8 mouse cellular contexts compared by ENCODE assay signal in the genomic region with DNA sequence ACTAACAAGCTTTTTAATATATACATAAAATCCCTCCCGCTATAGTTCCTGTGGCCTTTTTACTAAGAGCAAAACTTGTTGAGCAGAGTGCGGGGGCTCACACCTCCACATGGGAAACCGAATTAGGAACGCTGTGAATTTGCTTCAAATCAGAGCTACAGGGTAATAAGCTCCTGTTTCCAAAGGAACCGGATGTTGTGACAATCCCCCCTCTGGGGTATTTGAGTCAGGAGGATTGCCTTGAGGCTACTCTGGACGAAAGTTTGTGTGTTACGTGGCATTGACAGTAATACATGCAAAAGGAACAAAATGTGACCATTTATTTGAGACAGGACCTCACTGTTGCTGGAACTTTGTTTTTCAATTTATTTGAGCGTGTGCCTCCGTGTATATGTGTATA. TPM values are rescaled to one million over a fixed set of nuclear protein-coding genes. Genes with fewer than 3 reads are reported as not detected.
A peak's percentile ranks its signal among the peaks of the same experiment; 100 is the strongest.
DNase-seq lines count a peak whose midpoint lies in the region; ATAC-seq and TF ChIP-seq lines count a peak whose summit lies in the region.

No protein-coding gene starts in this region.

- H3K36me3 ChIP-seq in heart, embryonic 14.5 days (ENCODE audit: control insufficient read depth, insufficient read depth, low read length): peaks cover 45% of the 10 kb centered on the region
- peaks cover 13 to 14% of the 10 kb centered on the region in 2 experiments for H3K36me3 ChIP-seq in MEL (ENCODE audit: control insufficient read depth in 1 of 2, insufficient read depth in 2 of 2, low read length in 2 of 2)
- H3K36me3 ChIP-seq in hindbrain, embryonic 10.5 days: peaks cover 46% of the 10 kb centered on the region
- peaks cover 40% of the 10 kb centered on the region for H3K36me3 ChIP-seq in midbrain, embryonic 12.5 days

- peak overlapping the region in 1 of 2 experiments; percentile 98; a peak in 1 of 4 replicates for H3K27ac ChIP-seq in heart, embryonic 14.5 days (replicated peaks in 1 of 2; ENCODE audit: control insufficient read depth in 1 of 2, insufficient read depth in 1 of 2, low read depth in 2 of 2, low read length in 2 of 2)
- H3K27ac ChIP-seq in MEL (ENCODE audit: control insufficient read depth, low read depth, low read length): peak overlapping the region; percentile 87
- peak overlapping the region; percentile 96 for H3K27ac ChIP-seq in hindbrain, embryonic 10.5 days
- peak overlapping the region; percentile 97; the same call in 1 of the 2 replicates for H3K27ac ChIP-seq in midbrain, embryonic 12.5 days (replicated peaks)

- no peaks in the 10 kb centered on the region for H3K9me3 ChIP-seq in heart, embryonic 14.5 days (ENCODE audit: control insufficient read depth, low read length)
- no peaks in the 10 kb centered on the region for H3K9me3 ChIP-seq in MEL (replicated peaks; ENCODE audit: insufficient read depth, low read length)
- no peaks in the 10 kb centered on the region for H3K9me3 ChIP-seq in hindbrain, embryonic 10.5 days
- no peaks in the 10 kb centered on the region for H3K9me3 ChIP-seq in midbrain, embryonic 12.5 days

- TF ChIP-seq EP300 in MEL (IDR thresholded peaks at IDR 0.05; ENCODE audit: low read depth in 1 of 2, low read length in 2 of 2): no peak

- H3K9ac ChIP-seq in heart, embryonic 14.5 days (ENCODE audit: low read length): peak overlapping the region; percentile 84
- peak overlapping the region; percentile 92 for H3K9ac ChIP-seq in MEL (ENCODE audit: control insufficient read depth, low read depth, low read length, poor library complexity, severe bottlenecking)
- H3K9ac ChIP-seq in midbrain, embryonic 12.5 days (replicated peaks): peak overlapping the region; percentile 90

- no peak for DNase-seq in heart, postnatal 25 days (ENCODE audit: low spot score)
- DNase-seq in MEL (ENCODE audit: low read depth, low spot score) (no peak), MN1 (ENCODE audit: low spot score) (no peak)
- DNase-seq in hindbrain, embryonic 10.5 days (ENCODE audit: low spot score): no peak
- no peak for DNase-seq in gastrocnemius, postnatal 10 days
- DNase-seq in frontal cortex, adult 2 months (ENCODE audit: extremely low spot score in 1 of 2, low spot score in 1 of 2): no peak

- peak overlapping the region; percentile 67 to 78 for H3K4me3 ChIP-seq in heart, embryonic 14.5 days (ENCODE audit: control insufficient read depth in 1 of 2, insufficient read depth in 1 of 2, low read depth in 1 of 2, low read length in 2 of 2)
- H3K4me3 ChIP-seq in MEL (ENCODE audit: control insufficient read depth in 1 of 2, insufficient read depth in 1 of 2, low read depth in 2 of 2, low read length in 2 of 2): peak overlapping the region; percentile 93 to 98
- H3K4me3 ChIP-seq in hindbrain, embryonic 10.5 days: peak overlapping the region; percentile 80
- peak overlapping the region; percentile 84 for H3K4me3 ChIP-seq in midbrain, embryonic 12.5 days

- H3K79me2 ChIP-seq in MEL (ENCODE audit: control insufficient read depth, insufficient read depth, low read length, poor library complexity): peaks cover 37% of the 10 kb centered on the region

- no peak for TF ChIP-seq POLR2A in MEL (IDR thresholded peaks at IDR 0.05; ENCODE audit: control insufficient read depth in 1 of 2, insufficient read depth in 1 of 2, low read depth in 1 of 2, low read length in 2 of 2, poor library complexity in 1 of 2)

- H3K27me3 ChIP-seq in heart, embryonic 14.5 days (ENCODE audit: control insufficient read depth, insufficient read depth, low read length): no peaks in the 10 kb centered on the region
- H3K27me3 ChIP-seq in MEL (ENCODE audit: control insufficient read depth in 1 of 2, insufficient read depth in 2 of 2, low read length in 2 of 2): no peaks in the 10 kb centered on the region
- H3K27me3 ChIP-seq in hindbrain, embryonic 10.5 days (ENCODE audit: insufficient read depth, poor library complexity, severe bottlenecking): no peaks in the 10 kb centered on the region
- H3K27me3 ChIP-seq in midbrain, embryonic 12.5 days: no peaks in the 10 kb centered on the region

- ATAC-seq in heart, embryonic 14.5 days (ENCODE audit: insufficient number of reproducible peaks, insufficient read depth, low FRiP score, low read depth): no peak
- no peak for ATAC-seq in midbrain, embryonic 12.5 days (ENCODE audit: low FRiP score, low read depth)

- no peak for TF ChIP-seq RAD21 in MEL (IDR thresholded peaks at IDR 0.05; ENCODE audit: low read depth, low read length)

- intact Hi-C loops in heart, postnatal 25 days (cut with DNase I): loop anchor here (2.0 to 5.0 kb wide), 3 partner anchors 14 to 1238 kb away; a partner anchor contains a TSS

- H3K4me2 ChIP-seq in heart, embryonic 14.5 days (ENCODE audit: low read length): peak overlapping the region; percentile 96
- peak overlapping the region; percentile 79 for H3K4me2 ChIP-seq in midbrain, embryonic 12.5 days (replicated peaks)

- WGBS in heart, embryonic 14.5 days: 26% methylated on average over 9 of the region's 9 CpGs
- WGBS in hindbrain, embryonic 10.5 days: 42% methylated on average over 9 of the region's 9 CpGs
- 44% methylated on average over 9 of the region's 9 CpGs for WGBS in midbrain, embryonic 12.5 days

- TF ChIP-seq CTCF in MEL (IDR thresholded peaks at IDR 0.05 in 2 of 3, conservative IDR thresholded peaks at IDR 0.05 in 1 of 3; ENCODE audit: control insufficient read depth in 1 of 3, insufficient read depth in 1 of 3, low read depth in 2 of 3, low read length in 3 of 3, poor library complexity in 1 of 3, severe bottlenecking in 1 of 3): no peak

- peaks cover 7 to 19% of the 10 kb centered on the region in 2 experiments for H3K4me1 ChIP-seq in heart, embryonic 14.5 days (ENCODE audit: control insufficient read depth in 2 of 2, insufficient read depth in 2 of 2, low read length in 2 of 2)
- H3K4me1 ChIP-seq in MEL (ENCODE audit: control insufficient read depth in 1 of 2, insufficient read depth in 2 of 2, low read length in 2 of 2): peaks cover 7 to 18% of the 10 kb centered on the region in 2 experiments
- peaks cover 33% of the 10 kb centered on the region for H3K4me1 ChIP-seq in hindbrain, embryonic 10.5 days (replicated peaks)
- peaks cover 27% of the 10 kb centered on the region for H3K4me1 ChIP-seq in midbrain, embryonic 12.5 days

RNA-seq across cellular contexts. Expression of a gene that starts 1.1 kb away (rescaled TPM):
- polyA plus RNA-seq in heart, embryonic 14.5 days (2014; fragmentation: Nextera tagmentation; extraction: Ambion mirVana): 37.0 and 38.2 TPM in 2 replicates
- total RNA-seq in heart, postnatal 25 days (2021): 10 to 100 TPM; 10.4 to 17.6 TPM
- 38.2 and 43.2 TPM in 2 replicates for total RNA-seq in MEL (2012; rRNA removed)
- polyA plus RNA-seq in MEL (2012; ENCODE audit: insufficient read depth in 1 of 2, insufficient read length in 2 of 2, low read depth in 1 of 2, low replicate concordance in 2 of 2, missing spikeins in 1 of 2): 10 to 100 TPM in 1 of 2 experiments, not detected in 1; 56.6 TPM
- 71.9 and 84.2 TPM in 2 replicates for polyA plus RNA-seq in hindbrain, embryonic 10.5 days (2016; fragmentation: Nextera tagmentation; extraction: Ambion mirVana)
- 66.4 and 67.7 TPM in 2 replicates for polyA plus RNA-seq in midbrain, embryonic 12.5 days (2016; fragmentation: Nextera tagmentation; extraction: Ambion mirVana)
- 10 to 100 TPM; 10.3 to 11.7 TPM for total RNA-seq in gastrocnemius, postnatal 10 days (2021)
- 37.9 TPM in 2 replicates for polyA plus RNA-seq in frontal cortex, adult 2 months (2012; rRNA removed)

RNA-seq across cellular contexts. Expression of a gene that starts 1.3 kb away (rescaled TPM):
- 461 and 507 TPM in 2 replicates for polyA plus RNA-seq in heart, embryonic 14.5 days (2014; fragmentation: Nextera tagmentation; extraction: Ambion mirVana)
- 100 to 1,000 TPM; 381 to 389 TPM for total RNA-seq in heart, postnatal 25 days (2021)
- 74.2 and 78.0 TPM in 2 replicates for total RNA-seq in MEL (2012; rRNA removed)
- polyA plus RNA-seq in MEL (2012; ENCODE audit: insufficient read depth in 1 of 2, insufficient read length in 2 of 2, low read depth in 1 of 2, low replicate concordance in 2 of 2, missing spikeins in 1 of 2): 100 to 1,000 TPM in 1 of 2 experiments, not detected in 1; 229 TPM
- 714 and 783 TPM in 2 replicates for polyA plus RNA-seq in hindbrain, embryonic 10.5 days (2016; fragmentation: Nextera tagmentation; extraction: Ambion mirVana)
- polyA plus RNA-seq in midbrain, embryonic 12.5 days (2016; fragmentation: Nextera tagmentation; extraction: Ambion mirVana): 600 and 631 TPM in 2 replicates
- 100 to 1,000 TPM; 422 to 448 TPM for total RNA-seq in gastrocnemius, postnatal 10 days (2021)
- polyA plus RNA-seq in frontal cortex, adult 2 months (2012; rRNA removed): 779 and 879 TPM in 2 replicates

RNA-seq across cellular contexts. Expression of a gene that starts 42.6 kb away (rescaled TPM):
- 717 and 718 TPM in 2 replicates for polyA plus RNA-seq in heart, embryonic 14.5 days (2014; fragmentation: Nextera tagmentation; extraction: Ambion mirVana)
- 100 to 1,000 TPM; 752 to 766 TPM for total RNA-seq in heart, postnatal 25 days (2021)
- total RNA-seq in MEL (2012; rRNA removed): 306 and 311 TPM in 2 replicates
- polyA plus RNA-seq in MEL (2012; ENCODE audit: insufficient read depth in 1 of 2, insufficient read length in 2 of 2, low read depth in 1 of 2, low replicate concordance in 2 of 2, missing spikeins in 1 of 2): 100 to 1,000 TPM in 1 of 2 experiments, not detected in 1; 194 TPM
- polyA plus RNA-seq in hindbrain, embryonic 10.5 days (2016; fragmentation: Nextera tagmentation; extraction: Ambion mirVana): 359 and 398 TPM in 2 replicates
- polyA plus RNA-seq in midbrain, embryonic 12.5 days (2016; fragmentation: Nextera tagmentation; extraction: Ambion mirVana): 329 and 353 TPM in 2 replicates
- 100 to 1,000 TPM; 408 to 467 TPM for total RNA-seq in gastrocnemius, postnatal 10 days (2021)
- polyA plus RNA-seq in frontal cortex, adult 2 months (2012; rRNA removed): 324 and 374 TPM in 2 replicates

RNA-seq across cellular contexts. Expression of a gene that starts 43.4 kb away (rescaled TPM):
- polyA plus RNA-seq in heart, embryonic 14.5 days (2014; fragmentation: Nextera tagmentation; extraction: Ambion mirVana): 133 and 139 TPM in 2 replicates
- 10 to 100 TPM; 27.3 to 29.9 TPM for total RNA-seq in heart, postnatal 25 days (2021)
- total RNA-seq in MEL (2012; rRNA removed): 34.3 and 38.6 TPM in 2 replicates
- 10 to 100 TPM in 1 of 2 experiments, not detected in 1; 70.7 TPM for polyA plus RNA-seq in MEL (2012; ENCODE audit: insufficient read depth in 1 of 2, insufficient read length in 2 of 2, low read depth in 1 of 2, low replicate concordance in 2 of 2, missing spikeins in 1 of 2)
- polyA plus RNA-seq in hindbrain, embryonic 10.5 days (2016; fragmentation: Nextera tagmentation; extraction: Ambion mirVana): 221 and 240 TPM in 2 replicates
- polyA plus RNA-seq in midbrain, embryonic 12.5 days (2016; fragmentation: Nextera tagmentation; extraction: Ambion mirVana): 198 and 204 TPM in 2 replicates
- total RNA-seq in gastrocnemius, postnatal 10 days (2021): 10 to 100 TPM; 28.0 to 34.5 TPM
- 86.3 and 90.2 TPM in 2 replicates for polyA plus RNA-seq in frontal cortex, adult 2 months (2012; rRNA removed)

RNA-seq across cellular contexts. Expression of a gene that starts 57.4 kb away (rescaled TPM):
- 0.42 and 0.58 TPM in 2 replicates for polyA plus RNA-seq in heart, embryonic 14.5 days (2014; fragmentation: Nextera tagmentation; extraction: Ambion mirVana)
- under 1 TPM; 0.25 to 0.34 TPM for total RNA-seq in heart, postnatal 25 days (2021)
- 2.6 and 4.0 TPM in 2 replicates for total RNA-seq in MEL (2012; rRNA removed)
- polyA plus RNA-seq in MEL (2012; ENCODE audit: insufficient read depth in 1 of 2, insufficient read length in 2 of 2, low read depth in 1 of 2, low replicate concordance in 2 of 2, missing spikeins in 1 of 2): 1 to 10 TPM in 1 of 2 experiments, not detected in 1; 3.1 TPM
- 0.58 and 0.62 TPM in 2 replicates for polyA plus RNA-seq in hindbrain, embryonic 10.5 days (2016; fragmentation: Nextera tagmentation; extraction: Ambion mirVana)
- 0.75 and 0.97 TPM in 2 replicates for polyA plus RNA-seq in midbrain, embryonic 12.5 days (2016; fragmentation: Nextera tagmentation; extraction: Ambion mirVana)
- total RNA-seq in gastrocnemius, postnatal 10 days (2021): under 1 TPM; 0.14 to 0.38 TPM
- 2.2 TPM in 2 replicates for polyA plus RNA-seq in frontal cortex, adult 2 months (2012; rRNA removed)
